Mouse (Mus musculus) cerebellum, adult 2 months (tissue): ENCODE results near the gene Cybc1.

Experiments used
- CTCF ChIP-seq: fragments of 200-500 bp; IDR thresholded peaks from 2 replicates; pipeline ENCODE4 v1.5.1; 2011; ENCODE audit warnings: low read depth, mild to moderate bottlenecking, control low read depth, low read length, moderate library complexity, borderline replicate concordance; ENCODE audit not compliant: insufficient read depth
- POLR2A ChIP-seq: fragments of 200-500 bp; IDR thresholded peaks from 2 replicates; pipeline ENCODE4 v1.6.1; 2011; ENCODE audit warnings: low read length, control low read depth, borderline replicate concordance; ENCODE audit not compliant: insufficient read depth

DNA sequence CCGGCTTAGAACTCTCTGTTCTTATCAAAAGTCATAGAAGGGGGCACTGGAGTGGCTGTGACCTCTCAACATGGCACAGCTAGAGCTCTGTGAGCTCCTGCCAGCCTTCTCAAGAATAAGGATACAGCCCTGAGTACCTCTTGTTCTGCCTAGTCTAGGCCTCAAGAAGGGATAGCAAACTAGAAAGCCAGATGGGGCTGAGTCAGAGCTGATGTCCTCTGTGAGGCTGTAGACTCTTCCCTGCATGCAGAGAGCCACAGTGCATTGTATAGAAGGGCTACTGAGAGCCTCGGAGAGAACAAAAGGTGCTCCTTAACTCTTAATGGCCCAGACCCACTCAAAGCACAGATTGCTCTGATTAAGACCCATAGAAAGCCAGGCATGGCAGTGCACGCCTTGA is 54.9 kb downstream of the Cybc1 start:
- TF ChIP-seq CTCF (no peak), POLR2A (no peak)
